Mouse (Mus musculus) gastrocnemius, postnatal 4 days (tissue): ENCODE measurements around the gene Mat1a. TPM values are rescaled to one million over a fixed set of nuclear protein-coding genes. Genes with fewer than 3 reads are reported as not detected.

Experiments
- DNase-seq, 2 experiments: peaks; one replicate each; pipeline ENCODE4 v3.0.0; 2021 to 2022; ENCODE audit warnings: low spot score in 2 of 2, mixed read lengths in 2 of 2
- total RNA-seq, 2 experiments: library from RNA; stranded (reverse); gene quantifications; 2 replicates each; pipeline ENCODE4 v1.2.3; 2021

The Mat1a gene
- total RNA-seq, 2 experiments from 2014 or later: 0.66 to 3.2 TPM

DNA sequence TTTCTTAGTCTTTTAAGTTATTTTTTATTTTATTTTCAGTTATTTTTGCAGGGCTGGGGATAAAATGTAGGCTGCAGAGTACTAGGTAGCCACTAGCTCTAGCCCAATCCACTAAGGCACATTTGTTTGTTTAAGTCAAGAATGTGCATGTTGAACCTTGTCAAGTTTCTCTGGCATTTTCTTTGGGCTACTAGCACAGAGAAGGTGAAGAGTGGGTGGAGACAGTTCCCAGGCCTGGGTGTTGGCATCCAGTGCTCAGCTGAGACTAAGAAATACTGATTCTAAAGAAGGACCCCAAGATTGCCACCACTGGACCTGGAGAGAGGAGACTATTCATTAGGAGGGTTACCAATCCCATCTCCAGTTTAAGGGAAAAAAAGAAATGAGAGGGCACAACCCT, 32.2 kb downstream of the Mat1a start:
- no peak for DNase-seq

DNA sequence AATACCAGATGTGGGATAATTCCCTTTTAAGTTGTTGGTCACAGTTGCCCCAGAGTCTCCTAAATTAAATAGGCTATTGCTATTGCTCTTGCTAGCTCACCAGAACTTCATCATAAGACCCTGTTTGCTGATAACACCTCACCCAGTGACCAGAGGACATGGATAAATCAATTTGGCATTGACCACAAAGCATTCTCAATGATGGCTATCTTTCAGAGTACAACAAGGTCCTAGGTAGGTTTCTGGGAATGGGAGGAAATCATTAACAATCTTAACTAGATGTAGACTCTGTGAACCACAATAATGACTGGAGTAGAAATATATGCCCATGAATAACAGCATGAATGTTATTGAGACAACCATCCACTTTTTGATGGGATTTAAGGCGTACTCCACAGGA, 35.9 kb downstream of the Mat1a start:
- no peak for DNase-seq

DNA sequence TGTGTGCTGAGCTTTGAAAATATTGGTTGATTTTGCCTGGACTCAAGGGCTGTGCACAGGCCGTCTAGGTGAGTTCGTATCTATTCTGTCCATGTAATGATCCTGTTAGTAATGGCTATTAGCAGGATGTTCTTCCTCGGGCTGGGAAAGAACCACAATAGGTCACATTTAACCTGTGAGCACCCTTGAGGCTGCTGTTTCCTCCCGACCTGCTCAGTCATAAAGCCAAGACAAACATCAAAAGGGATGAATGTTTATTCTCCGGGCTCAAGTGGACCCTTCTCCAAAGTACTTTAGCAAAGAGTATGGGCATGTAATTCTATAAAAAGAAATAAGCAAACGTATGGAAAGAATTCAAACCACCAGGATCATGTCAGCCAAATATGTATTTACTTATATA, 41.2 kb downstream of the Mat1a start:
- no peak for DNase-seq

DNA sequence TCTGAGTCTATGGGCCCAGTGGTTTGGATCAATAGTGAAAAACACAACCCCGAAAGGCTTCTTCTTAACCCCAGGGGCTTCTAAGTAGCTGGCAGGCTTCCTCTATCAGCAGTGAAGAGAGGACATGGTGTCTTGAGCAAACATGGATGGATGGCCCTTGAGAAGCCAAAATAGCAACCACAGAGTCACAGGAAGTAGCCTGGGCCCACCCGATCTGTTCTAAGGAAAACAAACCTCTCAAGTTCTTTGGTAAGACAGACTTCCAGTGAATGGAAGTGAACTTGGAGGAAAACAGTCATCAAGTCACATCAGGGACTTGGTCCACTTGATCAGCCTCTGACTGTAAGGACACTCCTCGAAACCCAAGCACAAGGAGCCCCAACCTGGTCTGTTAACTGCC, 42.1 kb downstream of the Mat1a start:
- no peak for DNase-seq

DNA sequence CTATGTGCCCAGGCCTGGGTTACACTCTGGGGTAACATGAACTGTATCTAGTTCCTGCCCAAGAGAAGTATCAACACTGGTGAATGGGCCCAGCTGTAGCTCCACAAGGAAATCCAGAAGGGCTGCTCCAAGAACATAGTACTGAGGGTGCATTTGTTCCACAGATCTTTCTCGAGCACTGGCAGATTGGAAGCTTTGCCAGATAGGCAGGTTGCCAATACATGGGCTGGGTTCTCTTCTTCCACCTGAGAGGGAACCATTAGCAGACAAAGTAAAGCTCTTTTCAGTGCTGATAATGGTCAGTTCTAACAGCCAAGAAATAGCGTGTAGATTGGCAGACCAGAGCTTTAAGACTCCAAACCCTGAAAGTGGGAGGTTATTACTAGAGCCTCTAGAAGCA, 42.5 kb downstream of the Mat1a start:
- DNase-seq: no peak

DNA sequence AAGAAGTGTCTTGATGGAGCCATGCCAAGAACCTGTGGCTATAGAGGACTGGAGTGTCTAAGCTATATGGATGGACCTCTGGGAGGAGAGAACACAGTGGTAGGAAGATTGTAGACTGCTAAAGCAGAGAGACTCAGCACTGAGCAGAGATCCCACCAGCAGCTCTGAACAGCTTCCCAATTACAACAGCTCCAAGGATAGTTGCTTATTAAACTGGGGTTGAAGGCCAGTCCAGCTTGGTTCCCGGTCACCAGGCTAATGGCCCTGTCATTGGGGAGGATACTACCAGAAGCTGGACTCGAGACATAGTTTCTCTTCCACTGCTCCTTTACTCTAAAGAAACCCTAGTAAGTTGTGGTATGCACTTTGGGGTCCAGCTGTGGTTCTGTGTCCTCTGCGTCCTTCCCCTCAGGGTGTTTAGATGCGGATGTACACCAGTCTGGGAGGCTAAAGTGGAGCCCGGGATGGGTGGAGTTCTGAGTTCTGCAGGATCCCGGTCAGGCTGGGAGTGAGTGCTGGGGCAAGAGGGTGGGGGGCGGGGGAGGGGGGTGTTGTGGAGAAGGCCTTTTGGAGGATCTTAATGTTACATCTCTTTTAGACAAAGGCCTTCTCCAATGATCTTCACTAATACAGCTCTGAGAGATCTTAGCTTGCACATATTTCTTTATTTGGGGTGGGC, 46.5 kb downstream of the Mat1a start, which contains the start of gene Mbl1:
TSS of gene Mbl1 (plus strand) at position 239 of the 679 bp plus-strand sequence.
- no peak for DNase-seq

DNA sequence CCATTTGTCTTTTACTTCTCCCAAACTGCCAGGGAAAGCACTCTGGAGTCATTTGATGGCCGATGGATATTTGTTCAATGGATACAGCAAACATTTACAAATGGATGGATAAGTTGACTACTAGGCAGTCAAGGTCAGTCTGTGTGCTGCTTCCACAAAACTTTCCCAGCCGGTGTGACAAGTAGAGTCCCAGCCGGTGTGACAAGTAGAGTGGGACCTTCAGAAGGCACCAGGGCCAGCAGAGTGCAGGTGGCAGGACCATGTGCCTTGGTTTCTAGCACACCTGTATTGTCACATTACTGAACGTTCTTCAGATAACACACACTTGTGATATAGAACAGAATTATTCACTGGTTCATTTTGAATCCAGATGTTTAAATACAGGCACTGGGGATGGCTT, 55.2 kb downstream of the Mat1a start:
- no peak for DNase-seq

DNA sequence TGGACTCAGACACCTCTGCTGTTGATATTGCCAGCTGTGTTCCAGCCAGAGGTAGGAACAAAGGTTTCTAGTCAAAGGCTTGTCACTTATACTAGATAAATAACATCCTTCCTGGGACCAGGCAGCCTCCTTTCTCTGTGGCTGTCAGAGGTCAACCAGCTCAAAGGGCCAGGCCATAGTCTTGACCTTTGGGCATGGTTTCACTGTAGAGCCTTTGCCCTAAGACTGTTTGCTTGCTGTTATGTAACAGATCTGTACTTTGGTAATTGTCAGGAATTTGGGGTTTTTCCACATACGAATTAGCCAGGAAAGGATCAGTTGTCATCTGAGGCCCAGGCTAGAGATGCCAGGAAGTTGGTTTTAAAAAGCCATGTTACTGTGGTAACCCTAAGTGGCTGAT, 55.9 kb downstream of the Mat1a start:
- no peak for DNase-seq

DNA sequence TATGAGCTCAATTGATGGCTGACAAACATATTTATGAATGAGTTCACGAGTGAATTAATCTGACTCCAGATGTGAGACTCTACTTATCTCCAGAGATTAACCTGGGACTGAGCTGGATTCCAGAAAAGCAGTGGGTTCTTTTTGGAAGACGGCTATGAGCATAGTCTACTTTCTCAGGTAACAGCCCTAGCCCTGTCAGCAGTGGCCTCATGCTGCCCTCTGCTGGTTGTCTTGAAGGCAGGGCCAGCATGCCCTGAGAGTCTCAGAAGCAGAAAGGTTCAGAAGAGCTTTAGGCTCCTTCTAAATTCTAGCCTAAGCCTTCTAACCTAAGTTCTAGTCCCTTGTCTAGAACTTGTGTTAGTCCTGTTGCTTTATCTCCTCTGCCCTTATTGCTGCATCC, 57.8 kb downstream of the Mat1a start:
- no peak for DNase-seq

DNA sequence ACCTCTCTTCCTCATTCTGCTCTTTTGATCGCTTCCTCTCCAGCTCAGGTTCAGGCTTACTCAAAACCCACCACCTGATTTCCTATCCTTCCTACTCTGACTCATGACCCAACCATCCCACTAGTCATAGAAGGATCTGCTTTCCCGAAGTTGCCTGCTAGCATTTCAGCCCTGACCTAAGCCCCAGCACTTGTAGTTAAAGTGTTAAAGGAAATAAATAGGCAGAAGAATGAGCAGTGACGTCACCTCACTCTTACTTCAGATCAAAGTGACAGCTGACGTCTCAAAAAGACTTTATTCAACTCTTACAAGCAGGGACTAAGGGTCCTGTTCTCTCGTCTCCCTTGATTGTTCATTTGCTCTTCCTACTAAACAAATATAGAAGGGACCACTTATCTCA, 62.4 kb downstream of the Mat1a start:
- no peak for DNase-seq

DNA sequence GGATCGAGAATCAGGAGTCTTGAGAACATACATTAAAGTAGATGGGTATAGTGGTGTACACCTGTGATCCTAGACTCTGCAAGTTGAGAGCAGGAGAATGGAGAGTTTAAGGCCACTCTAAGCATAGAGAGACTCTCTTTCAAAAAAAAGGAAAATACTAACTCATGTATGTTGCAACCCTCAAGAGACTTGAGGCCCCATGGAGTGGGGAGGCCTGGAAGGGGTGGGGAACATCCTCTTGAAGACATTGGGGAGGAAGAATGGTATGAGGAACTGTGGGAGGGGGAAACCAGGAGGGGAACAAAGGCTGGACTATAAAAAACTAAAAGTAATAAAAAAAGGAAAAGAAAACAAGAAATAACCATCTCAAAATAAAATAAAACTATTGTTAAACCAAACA, 63.7 kb downstream of the Mat1a start:
- DNase-seq: no peak

DNA sequence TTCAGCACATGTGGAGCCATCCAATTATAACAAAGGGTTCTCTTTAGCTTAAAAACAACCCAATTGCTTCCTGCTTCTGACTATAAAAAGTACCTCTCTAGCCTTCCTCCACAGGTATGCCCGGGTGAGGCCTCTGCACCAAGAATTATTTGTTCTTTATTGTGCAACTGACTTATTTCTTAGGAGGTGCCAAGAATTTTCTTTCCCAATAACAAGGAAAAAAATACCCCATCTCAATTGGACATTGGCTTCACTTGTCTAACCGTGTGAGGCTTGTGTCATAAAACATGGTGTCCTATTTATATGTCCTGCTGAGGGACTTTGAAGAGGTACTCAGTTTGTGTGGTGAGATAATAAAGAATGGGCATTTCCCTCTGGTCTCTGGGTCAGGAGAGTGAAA, 65.7 kb downstream of the Mat1a start:
- no peak for DNase-seq

Other genes with a start within 250 kb of the Mat1a start
- under 1 TPM; 0.96 to 0.98 TPM for gene Sh2d4b, start 211.8 kb upstream of the Mat1a start, total RNA-seq
- gene Tspan14, start 138.2 kb upstream of the Mat1a start, total RNA-seq: 10 to 100 TPM; 29.0 to 29.4 TPM
- gene Fam213a, start 91.2 kb upstream of the Mat1a start, total RNA-seq: 10 to 100 TPM in 1 of 2 experiments, 1 to 10 TPM in 1; 9.2 to 16.2 TPM
- not detected for gene Dydc2, start 35.8 kb upstream of the Mat1a start, total RNA-seq
- not detected for gene Dydc1, start 32.1 kb upstream of the Mat1a start, total RNA-seq
- under 1 TPM in 1 of 2 experiments, not detected in 1; 0.10 TPM for gene Sftpa1, start 26.7 kb downstream of the Mat1a start, total RNA-seq
- gene Mbl1, start 46.4 kb downstream of the Mat1a start, total RNA-seq: under 1 TPM in 1 of 2 experiments, not detected in 1; 0.80 TPM
- not detected for gene Sftpd, start 80.1 kb downstream of the Mat1a start, total RNA-seq
- not detected for gene Gm2832, start 173.8 kb downstream of the Mat1a start, total RNA-seq
- gene Gm5798, start 243.6 kb downstream of the Mat1a start, total RNA-seq: not detected